Mouse (Mus musculus): ENCODE results near the gene Ccn1.

Ccn1 gene

GRCm38 (mm10) chr3:145649852-145650202 lies at the start of gene Ccn1:
TSS of gene Ccn1 (minus strand) at chr3:145649981.
- no peak for DNase-seq

- no peak for DNase-seq
Measured at GRCm38 (mm10) chr3:145693361-145693760, 43.6 kb upstream of the Ccn1 start.

- DNase-seq = no peak
Measured at GRCm38 (mm10) chr3:145692037-145692436, 42.3 kb upstream of the Ccn1 start.

- no peak for DNase-seq
Measured at GRCm38 (mm10) chr3:145691415-145691814, 41.6 kb upstream of the Ccn1 start.

- DNase-seq = no peak
Measured at GRCm38 (mm10) chr3:145689271-145689670, 39.5 kb upstream of the Ccn1 start.

GRCm38 (mm10) chr3:145687836-145688235 lies 38.1 kb upstream of the Ccn1 start:
- DNase-seq = no peak

- no peak for DNase-seq
Measured at GRCm38 (mm10) chr3:145684604-145685441, 35.0 kb upstream of the Ccn1 start.

GRCm38 (mm10) chr3:145684201-145684600 lies 34.4 kb upstream of the Ccn1 start:
- DNase-seq = no peak

- peak; percentile 37 for DNase-seq
Measured at GRCm38 (mm10) chr3:145681348-145681935, 31.7 kb upstream of the Ccn1 start.

- no peak for DNase-seq
Measured at GRCm38 (mm10) chr3:145680686-145681085, 30.9 kb upstream of the Ccn1 start.

GRCm38 (mm10) chr3:145676212-145676611 lies 26.4 kb upstream of the Ccn1 start:
- DNase-seq = no peak

- DNase-seq = no peak
Measured at GRCm38 (mm10) chr3:145674815-145675214, 25.0 kb upstream of the Ccn1 start.

- DNase-seq = no peak
Measured at GRCm38 (mm10) chr3:145666383-145666782, 16.6 kb upstream of the Ccn1 start.

GRCm38 (mm10) chr3:145656993-145657713 lies 7.4 kb upstream of the Ccn1 start:
- no peak for DNase-seq

GRCm38 (mm10) chr3:145654944-145655343 lies 5.2 kb upstream of the Ccn1 start:
- no peak for DNase-seq

GRCm38 (mm10) chr3:145654028-145654427 lies 4.2 kb upstream of the Ccn1 start:
- DNase-seq = no peak

- no peak for DNase-seq
Measured at GRCm38 (mm10) chr3:145653191-145653940, 3.6 kb upstream of the Ccn1 start.

- no peak for DNase-seq
Measured at GRCm38 (mm10) chr3:145652322-145653131, 2.7 kb upstream of the Ccn1 start.

- no peak for DNase-seq
Measured at GRCm38 (mm10) chr3:145651978-145652321, 2.2 kb upstream of the Ccn1 start.

- no peak for DNase-seq
Measured at GRCm38 (mm10) chr3:145651029-145651977, 1.5 kb upstream of the Ccn1 start.

Data from cerebellum, adult 8-10 months (tissue).